Mouse (Mus musculus): Measurements from ENCODE around the gene Hmcn2.

DNA sequence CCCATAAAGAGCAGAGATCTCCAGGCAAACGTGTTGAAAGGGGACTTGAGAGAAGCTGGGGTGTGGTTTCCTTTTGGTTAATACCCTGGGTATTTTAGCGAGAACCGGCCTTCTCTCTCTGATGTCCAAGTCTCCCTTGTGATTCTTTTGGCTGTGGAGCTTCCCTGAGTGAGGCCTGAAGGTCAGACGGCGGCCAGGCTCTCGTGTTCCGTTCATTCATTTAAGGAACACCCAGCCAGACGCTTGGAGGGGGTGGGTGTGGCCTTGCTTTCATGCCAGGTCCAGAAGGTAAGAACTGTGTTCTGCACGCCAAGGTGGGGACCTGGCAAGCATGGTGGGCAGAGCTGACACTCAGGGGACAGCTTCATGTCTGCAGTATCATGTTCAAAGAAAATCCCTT is 10.0 kb upstream of the Hmcn2 start:
- TF ChIP-seq MAX (IDR thresholded peaks at IDR 0.05; ENCODE audit: low read length) (no peak), CTCF (conservative IDR thresholded peaks at IDR 0.05 in 1 of 2, IDR thresholded peaks at IDR 0.05 in 1 of 2; ENCODE audit: low read depth in 2 of 2, low read length in 2 of 2) (no peak), MAFK (IDR thresholded peaks at IDR 0.05; ENCODE audit: insufficient replicate concordance, low read length) (no peak), POLR2A (IDR thresholded peaks at IDR 0.05; ENCODE audit: low read depth, low read length) (no peak), GABPA (IDR thresholded peaks at IDR 0.05; ENCODE audit: insufficient replicate concordance, low read depth, low read length) (no peak), ZNF384 (IDR thresholded peaks at IDR 0.05; ENCODE audit: low read depth, low read length) (no peak), IRF4 (IDR thresholded peaks at IDR 0.05; ENCODE audit: low read depth, low read length) (no peak)
